Mouse (Mus musculus): ENCODE data around the gene Farsb.
"Not testable (repeated sequence)": the region's sequence is repeated elsewhere in the genome, so short reads cannot be mapped to it uniquely, and the experiment has no call there.

Farsb gene

DNA sequence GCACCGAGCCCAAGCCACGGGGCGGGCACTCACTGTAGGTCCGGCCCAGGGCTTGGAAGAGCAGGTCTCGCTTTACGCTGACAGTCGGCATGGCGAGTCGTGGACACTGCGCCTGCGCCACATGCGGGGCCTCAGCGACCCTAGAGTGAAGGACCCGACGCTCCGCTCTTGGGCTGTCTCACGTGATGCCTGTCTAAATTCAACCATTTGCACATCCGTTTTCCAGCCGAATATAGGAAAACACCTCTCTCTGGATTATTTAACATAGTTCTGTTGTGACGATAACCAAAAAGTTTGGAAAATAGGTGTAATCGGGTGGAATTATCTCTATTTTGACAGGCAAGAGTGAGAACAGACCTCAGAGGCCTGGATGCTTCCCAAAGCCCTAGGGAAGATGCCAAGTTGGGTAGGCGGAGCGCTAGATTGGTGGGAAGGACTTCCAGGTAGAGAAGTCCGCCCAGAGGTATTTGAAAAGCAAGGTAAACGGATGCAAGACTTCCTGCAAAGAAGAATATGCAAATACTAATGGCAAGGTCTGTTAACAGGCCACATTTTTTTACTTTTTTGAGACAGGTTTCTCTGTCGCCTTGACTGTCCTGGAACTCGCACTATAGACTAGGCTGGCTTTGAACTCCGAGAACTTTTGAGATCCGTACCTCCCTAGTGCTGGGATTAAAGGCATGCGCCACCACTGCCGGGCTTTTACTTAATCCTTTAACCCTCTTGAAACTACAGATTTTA lies at the start of gene Farsb:
Gene Farsb, minus strand, starts transcription at position 146 of the 741 bp plus-strand sequence.
- DNase-seq (ENCODE audit: low read depth) = peak; percentile 95

DNA sequence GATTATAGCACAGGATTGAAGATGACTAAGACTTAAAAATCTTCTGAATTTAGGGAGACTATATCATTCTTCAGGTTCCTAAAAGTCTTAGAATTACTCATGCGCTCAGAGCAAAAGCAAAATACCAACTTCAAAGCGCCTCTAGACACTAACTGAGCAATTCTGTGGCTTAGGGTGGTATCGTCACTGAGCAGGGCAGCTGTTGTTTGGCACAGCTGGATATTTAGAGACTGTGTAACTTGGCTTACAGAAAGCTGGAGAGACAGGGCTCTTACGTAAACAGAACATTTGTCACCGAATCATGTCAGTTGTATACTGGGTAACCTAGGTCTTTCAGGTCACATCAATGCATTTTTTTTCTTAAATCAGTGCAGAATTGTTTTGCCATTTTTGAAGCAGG lies 49.7 kb upstream of the Farsb start:
- DNase-seq (ENCODE audit: low read depth) = no peak

DNA sequence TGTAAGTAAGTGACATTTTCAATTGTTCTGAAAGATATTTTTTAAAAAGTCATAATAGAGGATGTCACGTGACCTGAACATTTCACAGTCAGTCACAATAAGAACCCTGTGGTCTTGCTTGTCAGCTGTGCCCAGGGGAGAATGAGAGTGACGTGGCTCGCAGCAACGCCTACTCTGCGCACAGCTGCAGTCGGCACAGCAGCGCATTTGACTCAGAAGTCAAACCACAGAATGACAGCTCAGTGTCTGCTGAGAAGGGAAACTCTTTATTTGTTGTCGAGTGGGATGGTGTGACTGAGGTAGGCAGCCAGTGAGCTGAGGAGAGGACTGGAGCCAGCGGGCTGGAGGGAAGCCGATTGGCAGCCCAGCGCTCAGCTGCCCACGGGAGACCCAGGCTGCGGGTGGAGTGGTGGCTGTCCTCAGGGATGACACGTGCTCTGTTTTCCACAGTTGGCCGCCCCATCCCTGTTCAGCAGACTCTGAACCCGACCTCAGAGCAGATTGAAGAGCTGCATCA lies 48.9 kb upstream of the Farsb start:
- peak; percentile 91 for DNase-seq (ENCODE audit: low read depth)

DNA sequence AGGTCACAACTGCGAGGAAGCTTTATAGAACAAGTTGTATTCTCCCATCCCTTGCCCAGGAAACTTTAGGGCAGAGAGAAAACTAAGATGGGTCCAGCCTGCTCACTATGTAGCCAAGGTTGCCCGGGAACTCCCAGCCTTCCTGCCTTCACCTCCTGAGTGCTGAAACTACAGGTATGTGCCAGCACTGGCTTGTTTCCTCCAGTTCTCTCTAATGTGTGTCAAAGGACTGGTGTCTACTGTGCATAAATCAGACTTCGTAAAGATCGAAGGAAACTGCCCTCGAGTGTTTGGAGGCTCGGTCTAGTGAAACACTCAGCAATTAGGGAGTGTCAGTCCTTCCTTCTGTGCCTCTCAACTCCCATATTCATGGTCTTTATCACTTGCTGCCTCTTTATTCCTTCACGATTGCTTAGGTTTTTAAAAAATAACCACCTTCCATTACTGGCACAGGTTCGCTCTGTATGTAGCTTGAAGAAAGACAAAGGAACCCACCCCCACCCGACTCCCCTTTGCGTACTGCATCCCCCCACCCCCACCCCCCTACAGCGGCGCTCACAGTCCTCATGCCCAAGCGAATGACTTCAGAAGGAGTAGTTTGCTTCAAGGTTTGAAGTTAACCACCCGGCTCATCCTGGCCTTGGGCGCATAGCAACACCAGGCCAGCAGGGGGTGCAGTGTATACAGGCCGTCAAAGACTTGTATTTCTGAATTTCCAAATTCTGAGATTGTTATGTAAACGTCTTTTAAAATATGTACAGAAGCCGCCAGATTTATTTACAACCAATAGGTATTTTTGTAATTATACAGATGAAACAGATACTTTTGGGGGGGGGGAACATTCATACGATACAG lies 47.8 kb upstream of the Farsb start:
- DNase-seq (ENCODE audit: low read depth) = peak; percentile 70

DNA sequence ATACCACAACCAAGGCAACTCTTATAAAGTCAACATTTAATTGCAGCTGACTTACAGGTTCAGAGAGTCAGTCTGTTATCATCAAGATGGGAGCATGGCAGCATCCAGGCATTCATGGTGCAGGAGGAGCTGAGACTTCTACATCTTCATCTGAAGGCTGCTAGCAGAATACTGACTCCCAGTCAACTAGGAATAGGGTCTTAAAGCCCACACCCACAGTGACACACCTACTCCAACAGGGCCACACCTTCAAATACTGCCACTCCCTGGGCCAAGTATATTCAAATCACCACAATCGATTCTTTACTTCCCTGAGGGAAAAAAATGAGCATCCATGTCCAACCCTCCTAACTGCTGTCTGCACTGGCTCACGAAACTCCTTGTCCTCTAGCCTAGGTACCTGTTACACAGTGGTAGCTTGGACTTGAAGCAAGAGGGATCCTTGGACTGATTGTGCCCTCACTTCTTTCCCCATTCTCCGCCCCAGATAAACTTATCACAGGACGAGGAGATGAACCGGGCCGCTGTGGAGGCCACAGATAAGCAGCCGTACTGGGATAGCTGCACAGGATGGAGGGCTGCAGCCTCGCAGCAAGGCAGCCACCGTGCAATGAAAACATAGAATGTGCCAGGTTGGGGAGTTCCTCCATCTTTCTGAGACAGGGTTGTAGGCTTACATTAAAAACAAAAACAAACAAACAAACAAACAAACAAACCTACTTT lies 45.9 kb upstream of the Farsb start:
- no peak for DNase-seq (ENCODE audit: low read depth)

DNA sequence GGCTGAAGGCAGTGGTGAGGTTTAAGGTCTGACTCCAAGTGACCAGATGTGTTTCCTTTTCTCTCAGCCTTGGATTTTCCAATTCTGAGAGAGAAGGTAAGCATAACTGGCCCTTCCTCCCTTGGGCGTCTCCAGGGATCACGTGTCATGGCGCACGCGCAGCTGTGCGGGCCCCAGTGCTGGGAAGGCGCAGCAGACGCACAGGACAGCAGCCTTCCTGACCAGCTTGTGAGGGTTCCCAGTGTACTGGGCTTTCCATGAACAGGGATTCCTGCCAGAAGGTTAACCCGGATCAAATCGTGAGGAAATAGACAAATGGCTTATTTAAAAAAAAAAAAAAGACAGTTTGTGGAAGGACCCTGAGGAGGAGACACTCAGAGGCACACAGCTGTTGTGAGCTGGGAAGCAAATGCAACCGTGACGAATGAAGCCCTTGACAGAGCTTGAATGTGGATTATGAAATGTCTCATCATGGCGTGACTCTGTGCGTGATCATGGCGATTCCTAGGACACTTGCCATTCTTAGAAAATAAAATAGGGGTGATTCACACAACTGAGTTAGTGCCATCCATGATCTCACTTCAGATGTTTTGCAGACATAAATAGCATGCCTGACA lies 43.6 kb upstream of the Farsb start:
- no peak for DNase-seq (ENCODE audit: low read depth)

DNA sequence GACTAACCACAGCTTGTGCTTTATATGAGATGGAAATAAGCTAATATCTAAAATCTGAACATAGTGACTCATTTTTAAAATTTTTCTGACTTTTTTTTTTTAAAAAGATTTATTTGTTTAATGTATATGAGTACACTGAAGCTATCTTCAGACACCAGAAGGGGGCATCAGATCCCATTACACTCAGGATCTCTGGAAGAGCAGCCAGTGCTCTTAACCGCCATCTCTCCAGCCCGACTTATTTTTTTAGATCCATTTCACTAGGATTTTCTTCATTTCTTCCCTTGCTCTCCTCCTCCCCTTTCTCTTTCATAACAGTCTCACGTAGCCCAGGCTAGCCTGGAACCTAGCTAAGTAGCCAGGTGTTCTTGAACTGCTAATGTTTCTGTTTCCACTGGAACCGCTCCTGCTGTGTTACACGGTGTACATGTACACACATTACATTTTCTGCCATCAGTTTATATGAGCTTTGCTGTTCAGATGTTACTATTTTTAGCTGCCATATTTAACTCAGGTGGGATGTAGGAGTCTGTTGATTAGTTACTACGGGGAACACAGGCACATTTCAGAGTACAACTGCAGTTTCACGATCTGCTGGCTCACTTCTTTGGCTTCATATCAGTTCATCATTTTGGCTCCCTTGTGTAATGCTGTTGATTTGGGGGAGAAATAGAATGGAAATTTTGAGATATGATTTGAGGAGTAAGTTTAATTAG lies 42.0 kb upstream of the Farsb start:
- no peak for DNase-seq (ENCODE audit: low read depth)

DNA sequence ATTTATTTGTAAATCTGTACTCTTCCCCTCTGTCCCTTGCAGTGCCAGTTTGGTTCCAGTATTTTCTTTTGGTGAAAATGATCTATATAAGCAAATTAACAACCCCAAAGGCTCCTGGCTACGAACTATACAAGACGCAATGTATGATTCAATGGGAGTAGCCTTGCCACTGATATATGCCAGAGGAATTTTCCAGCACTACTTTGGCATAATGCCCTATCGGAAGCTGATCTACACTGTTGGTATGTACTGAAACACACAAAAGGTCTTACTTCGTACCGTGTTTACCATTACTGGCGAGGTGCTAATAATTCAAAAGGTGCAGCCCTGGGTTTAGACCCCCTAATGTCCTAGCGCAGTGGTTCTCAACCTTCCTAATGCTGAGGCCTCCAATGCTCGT lies 40.3 kb upstream of the Farsb start:
- no peak for DNase-seq (ENCODE audit: low read depth)

DNA sequence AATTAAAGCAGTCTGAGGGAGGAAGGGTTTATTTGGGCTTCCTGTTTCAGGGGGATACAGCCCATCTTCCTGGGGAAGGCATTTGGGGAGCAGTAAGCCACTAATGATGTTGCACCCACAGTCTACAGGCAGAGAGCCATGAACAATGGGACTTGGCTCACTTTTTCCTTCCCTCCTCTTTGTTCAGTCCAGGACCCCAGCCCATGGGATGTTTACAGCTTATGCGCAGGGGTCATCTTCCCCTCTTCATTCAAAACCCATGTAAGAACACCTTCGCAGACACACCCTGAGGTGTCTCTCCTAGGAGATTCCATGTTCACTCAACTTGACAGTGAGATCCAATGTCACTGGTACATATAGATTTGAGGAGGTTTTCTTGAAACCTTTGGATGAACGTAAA lies 39.7 kb upstream of the Farsb start:
- DNase-seq (ENCODE audit: low read depth) = no peak

DNA sequence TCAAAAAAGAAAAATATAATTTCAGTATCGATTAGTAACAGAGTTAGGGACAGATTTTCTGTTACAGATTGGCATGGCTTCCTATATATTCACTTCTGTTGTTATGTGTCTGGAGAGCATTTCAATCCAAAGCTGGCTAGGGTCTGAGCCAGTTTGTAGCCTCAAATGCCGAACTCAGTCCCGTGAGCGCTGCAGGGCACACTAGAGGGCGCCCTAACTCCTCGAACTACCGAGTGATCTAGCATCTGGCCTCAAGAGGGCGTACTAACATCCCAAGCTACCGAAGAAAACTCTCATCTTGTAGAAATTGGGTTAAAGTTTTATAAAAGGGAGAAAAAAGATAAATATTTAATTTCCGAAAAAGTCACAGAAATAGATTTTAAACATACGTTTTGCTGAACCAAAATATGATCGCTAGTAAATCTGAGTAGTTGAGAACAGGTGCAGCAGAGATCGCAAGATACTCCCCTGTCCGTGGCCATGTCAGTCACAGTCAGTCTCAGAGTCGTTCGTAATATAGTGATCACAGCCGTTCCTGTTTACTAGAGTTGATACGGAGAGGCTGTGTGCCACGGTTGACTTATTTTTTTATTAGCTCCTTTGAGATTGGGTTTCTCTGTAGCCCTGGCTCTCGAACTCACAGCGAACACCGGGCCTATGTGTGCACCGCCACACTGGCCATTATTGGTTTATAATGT lies 36.6 kb upstream of the Farsb start:
- DNase-seq (ENCODE audit: low read depth) = peak; percentile 70

DNA sequence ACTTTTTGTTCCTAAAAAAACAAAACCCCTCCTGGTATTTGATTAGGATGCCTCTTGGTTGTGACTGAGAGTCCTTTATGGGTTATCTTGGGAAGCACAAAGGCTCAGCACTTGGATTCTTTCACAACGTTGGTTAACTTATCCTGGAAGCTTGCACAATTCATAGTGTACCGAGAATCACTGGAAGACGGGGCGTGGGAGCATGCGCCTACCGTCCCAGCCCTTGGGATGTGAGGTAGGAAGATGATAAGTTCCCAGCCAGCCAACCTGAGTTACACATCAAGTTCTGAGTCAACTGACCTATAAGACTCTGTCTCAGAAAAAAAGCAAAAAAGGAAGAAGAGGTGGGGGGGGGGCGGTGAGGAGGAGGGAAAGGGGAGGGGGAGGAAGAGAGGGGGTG lies 30.2 kb upstream of the Farsb start:
- no peak for DNase-seq (ENCODE audit: low read depth)

DNA sequence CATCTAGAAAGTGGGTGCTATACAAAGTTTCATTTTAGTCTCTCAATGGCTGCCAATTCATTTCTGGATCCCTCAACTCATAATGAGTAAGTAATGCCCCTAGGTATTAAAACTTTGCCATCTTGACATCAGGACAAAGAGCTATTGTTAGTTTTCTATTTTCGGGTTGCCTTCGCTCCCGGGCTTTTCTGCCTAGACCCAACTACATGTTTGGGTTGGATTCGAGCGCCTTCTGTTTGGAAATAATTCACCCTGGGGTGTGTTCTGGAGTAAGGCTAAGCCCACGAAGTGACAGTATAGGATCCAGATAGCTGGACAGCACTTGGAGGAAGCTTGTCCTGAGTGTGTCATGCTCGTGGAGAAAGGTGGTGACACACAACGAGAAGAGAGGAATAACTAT lies 24.1 kb upstream of the Farsb start:
- DNase-seq (ENCODE audit: low read depth) = no peak

DNA sequence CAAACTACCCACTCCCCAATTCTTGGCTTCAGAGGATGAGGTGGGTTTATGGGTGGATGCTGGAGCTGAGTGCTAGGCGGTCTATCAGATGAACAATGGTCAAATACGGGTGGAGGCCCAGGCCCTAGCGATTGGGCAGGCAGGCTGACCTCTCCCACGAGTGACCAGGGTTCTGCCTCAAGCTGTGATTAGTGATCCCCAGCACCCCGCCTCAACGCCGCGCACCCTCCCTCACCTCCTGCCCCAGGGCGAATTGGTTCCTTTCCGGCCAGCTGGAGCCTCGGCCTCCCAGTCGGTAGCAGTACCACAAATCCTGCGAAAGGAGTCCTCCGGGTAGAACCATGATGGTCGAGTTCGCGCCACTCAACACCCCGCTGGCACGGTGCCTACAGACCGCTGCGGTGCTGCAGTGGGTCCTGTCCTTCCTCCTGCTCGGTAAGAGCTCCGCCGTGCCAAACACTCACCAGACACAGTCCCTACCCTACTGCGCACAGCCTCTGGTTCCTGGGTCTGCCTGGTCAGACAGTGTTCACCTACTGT lies 23.0 kb upstream of the Farsb start, which contains the start of gene BC035947:
Gene BC035947, minus strand, starts transcription at position 538 of the 540 bp plus-strand sequence.
- DNase-seq (ENCODE audit: low read depth) = no peak

DNA sequence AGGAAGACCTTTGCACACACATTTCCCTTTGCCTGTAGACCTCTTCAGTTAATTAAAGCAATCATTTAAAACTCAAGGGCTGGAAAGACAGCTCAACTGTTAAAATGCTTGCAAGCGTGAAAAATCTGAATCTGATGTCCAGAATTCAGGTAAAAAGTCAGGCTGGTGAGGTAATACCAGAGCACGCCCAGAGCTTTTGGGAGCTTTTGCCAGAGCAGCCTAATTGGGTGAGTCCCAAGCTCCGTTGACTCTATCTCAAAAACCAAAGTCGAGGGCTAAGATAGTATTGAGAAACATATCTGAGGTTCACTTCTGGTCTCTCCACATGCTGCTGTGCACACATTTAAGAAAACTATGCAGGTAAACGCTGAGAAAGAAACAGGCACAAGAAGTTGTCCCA lies 22.2 kb upstream of the Farsb start, which contains the start of gene Mogat1:
Gene Mogat1, plus strand, starts transcription at position 130 of the 400 bp plus-strand sequence.
- DNase-seq (ENCODE audit: low read depth) = no peak

DNA sequence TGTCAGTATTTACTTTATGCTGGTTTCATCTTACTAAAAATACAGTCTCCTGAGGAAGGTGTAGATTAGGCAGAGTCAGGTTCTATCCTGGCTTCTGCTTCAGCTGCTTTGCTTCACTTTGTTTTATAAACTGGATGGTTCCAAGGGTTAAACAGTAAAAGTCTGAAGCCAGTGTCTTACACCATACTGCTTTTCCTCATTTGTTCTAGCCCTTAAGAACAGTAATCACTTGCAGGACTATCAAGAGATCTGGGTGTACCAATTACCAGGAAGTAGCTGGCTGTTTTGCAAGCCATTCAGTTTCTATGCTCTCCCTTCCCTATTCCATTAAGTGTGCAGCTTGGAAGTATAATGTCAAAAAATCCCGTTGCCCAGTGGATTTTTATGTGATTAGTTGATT lies 18.4 kb upstream of the Farsb start:
- no peak for DNase-seq (ENCODE audit: low read depth)

DNA sequence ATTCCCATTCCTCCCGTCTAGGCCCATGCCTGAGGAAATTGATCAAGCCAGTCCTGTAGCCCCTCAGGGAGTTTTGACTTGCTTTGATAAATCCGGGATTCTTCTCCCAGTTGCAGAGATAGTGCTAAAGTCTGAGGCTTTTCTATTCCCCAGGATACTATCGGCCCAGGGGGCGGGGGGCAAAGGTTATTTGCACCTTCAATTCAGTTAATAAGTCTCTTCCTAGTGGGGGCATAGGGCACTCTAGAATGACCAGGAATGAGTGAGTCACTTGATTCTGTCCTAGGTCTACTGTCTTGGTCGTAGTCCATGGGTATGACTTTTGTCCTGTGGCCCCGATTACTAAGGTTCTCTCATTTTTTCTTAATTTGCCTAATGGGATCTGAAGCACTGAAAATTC lies 13.8 kb upstream of the Farsb start:
- no peak for DNase-seq (ENCODE audit: low read depth)

DNA sequence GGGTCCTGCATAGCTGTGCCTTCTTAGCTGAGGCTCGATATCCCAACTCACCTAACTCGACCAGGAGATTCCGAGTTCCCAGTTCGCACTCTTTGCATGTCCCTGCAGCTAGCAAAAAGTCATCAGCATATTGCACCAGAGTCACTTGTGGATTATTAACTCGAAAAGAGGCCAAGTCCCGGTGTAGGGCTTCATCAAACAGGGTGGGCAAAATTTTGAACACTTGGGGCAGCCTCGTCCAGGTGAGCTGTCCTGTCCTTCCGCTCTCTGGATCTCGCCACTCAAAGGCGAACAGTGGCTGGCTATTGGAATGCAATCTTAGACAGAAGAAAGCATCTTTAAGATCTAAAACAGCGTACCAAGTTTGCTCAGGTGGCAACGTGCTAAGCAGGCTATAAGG lies 13.2 kb upstream of the Farsb start:
- not testable (repeated sequence) for DNase-seq (ENCODE audit: low read depth)

DNA sequence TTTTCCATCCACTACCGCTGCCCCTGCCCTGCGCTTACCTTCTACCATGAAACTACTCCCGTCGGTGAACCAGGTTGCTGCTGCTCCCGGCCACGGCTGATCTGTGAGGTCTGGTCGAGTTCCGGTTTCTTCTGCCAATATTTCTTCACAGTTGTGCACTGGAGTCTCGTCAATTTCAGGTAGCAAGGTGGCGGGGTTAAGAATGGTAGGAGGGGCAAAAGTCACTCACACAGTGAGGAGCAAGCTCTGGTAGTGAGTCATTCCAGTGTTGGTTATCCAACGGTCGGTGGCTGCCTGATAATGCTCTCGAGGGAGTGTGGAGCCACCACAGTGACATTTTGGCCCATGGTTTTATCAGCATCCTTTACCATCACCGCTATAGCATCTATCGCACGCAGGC lies 12.3 kb upstream of the Farsb start:
- DNase-seq (ENCODE audit: low read depth) = no peak

DNA sequence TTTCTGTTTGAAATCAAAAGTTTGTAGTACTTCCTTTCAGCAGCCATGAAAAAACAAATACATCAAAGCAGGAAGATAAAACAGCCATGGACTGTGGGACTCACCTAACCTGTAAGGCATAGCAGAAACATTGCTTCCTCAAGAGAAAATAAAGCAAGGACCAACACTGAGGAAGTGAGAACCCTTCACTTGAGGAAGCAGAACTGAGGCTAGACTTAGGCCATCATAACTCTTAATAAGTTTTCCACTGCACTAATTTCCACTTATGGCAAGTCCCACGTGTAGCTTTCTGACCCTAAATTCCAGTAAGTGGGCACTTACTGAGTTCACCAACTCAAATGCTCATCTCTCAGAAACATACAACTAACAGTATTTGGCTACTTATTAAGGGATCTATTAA lies 1.4 kb upstream of the Farsb start:
- DNase-seq (ENCODE audit: low read depth) = no peak

DNA sequence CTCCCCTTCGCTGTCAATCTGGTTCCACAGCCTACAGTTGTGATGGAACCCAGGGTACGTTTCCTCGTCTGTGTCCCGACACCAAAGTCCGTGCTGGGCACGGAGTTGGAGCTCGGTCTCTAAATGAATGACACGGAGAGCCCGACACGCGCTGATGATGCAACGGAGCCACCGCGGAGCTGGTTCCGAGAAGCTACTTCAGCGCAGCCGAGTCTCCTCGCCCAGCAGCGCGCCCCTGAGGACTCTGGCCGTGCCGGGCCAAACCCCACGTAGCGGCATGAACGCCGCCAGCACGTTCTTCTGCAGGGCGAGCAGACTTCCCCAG lies 308 bp downstream of the Farsb start:
- no peak for DNase-seq (ENCODE audit: low read depth)

DNA sequence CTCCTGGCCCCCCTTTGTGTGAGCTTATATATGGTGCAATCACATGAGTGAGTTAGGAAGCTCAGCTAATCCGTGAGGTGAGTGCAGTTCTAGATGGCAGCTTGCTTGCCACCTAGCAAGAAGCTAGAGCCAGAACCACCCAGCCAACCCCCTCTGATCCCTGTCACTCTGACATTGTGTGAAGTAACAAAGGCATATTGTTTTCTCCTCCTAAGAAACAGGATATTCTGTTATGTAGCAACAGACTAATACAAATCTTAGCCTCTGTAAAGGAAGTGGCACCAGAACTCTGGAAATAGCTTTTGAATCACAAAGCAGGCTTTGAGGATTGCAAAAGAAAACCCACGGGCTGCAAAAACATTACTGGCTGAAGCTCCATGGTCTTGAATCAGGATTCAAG lies 4.3 kb downstream of the Farsb start:
- DNase-seq (ENCODE audit: low read depth) = peak; percentile 49
